Mouse (Mus musculus): ENCODE data around the gene F12.
"Not testable (repeated sequence)": the region's sequence is repeated elsewhere in the genome, so short reads cannot be mapped to it uniquely, and the experiment has no call there.

Gene F12

GRCm38 (mm10) chr13:55451296-55451695 lies 24.7 kb upstream of the F12 start:
- in situ Hi-C loops (cut with MboI; ENCODE audit: unreplicated experiment in 2 of 2), result no loop called here

GRCm38 (mm10) chr13:55450511-55450980 lies 24.0 kb upstream of the F12 start:
- in situ Hi-C loops (cut with MboI; ENCODE audit: unreplicated experiment in 2 of 2), result no loop called here

DNA sequence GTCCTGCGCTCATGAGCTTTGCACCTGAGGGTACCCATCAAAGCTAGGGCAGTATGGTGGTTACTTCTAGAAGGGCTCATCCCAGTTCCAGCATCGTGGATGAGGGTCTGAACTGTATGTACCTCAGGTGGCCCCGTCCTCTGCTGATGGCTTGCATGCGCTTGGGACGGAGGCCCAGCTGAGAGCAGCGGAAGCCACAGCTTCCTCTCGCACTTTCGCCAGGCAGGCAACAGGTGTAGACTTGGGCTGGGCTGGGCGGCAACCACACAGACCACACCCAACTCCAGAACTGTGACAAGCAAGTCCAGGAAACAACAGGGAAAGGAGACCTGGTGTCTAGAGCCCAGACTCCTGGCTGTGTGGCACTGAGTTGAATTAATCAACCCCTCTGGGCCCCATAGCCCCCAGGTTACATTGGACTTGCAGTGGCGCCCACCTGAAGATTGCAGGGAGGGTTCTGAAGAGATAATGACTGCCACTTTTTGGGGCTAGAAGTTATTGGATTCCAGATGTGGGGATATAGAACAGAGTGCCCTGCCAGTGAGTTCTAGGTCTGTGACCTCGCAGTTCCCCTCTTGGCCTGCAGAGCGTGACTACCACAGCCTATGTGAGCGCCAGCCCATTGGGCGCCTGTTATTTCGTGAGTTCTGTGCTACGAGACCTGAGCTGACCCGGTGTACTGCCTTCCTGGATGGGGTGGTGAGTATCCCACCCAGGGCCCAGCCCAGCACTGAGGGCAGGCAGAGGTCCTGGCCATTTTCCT lies 23.3 kb upstream of the F12 start:
- in situ Hi-C loops (cut with MboI; ENCODE audit: unreplicated experiment in 2 of 2), result no loop called here

DNA sequence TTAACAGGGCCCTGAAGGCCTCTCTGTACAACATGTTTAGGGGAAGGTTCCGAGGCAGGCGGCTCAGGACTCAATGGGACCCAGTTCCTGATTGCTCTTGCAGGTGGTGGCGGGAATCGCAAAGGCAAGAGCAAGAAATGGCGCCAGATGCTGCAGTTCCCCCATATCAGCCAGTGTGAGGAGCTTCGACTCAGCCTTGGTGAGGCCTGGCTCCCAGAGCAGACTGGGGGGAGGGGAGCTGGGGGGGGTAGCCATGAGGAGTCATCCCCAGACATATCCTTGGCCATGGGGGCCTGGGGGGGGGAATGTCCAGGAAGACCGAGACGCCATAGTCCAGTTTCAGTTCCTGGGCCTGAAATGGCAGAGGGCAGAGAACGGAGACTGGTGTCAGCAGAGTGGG lies 22.6 kb upstream of the F12 start:
- in situ Hi-C loops (cut with MboI; ENCODE audit: unreplicated experiment in 2 of 2), result no loop called here

DNA sequence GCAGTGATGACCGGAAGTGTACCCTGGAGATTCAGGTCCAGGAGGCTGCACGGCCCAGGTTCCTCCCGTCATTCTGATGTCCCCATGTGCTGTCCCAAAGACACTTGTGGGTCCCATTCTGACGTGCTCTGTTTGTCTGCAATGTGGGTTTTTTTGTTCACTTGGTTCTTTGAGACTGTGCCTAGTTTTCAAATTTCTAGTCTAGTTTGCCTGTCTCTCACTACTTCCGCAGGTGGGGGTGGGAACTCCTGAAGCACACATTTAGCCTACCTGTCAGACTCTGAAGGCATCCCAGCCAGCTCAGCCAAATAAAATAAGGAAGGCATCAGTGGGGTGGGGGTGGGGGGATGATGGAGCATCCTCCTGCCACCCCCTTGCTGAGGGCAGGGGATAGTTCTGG lies 21.5 kb upstream of the F12 start:
- in situ Hi-C loops (cut with MboI; ENCODE audit: unreplicated experiment in 2 of 2), result no loop called here

GRCm38 (mm10) chr13:55447543-55447943 lies 20.9 kb upstream of the F12 start:
- in situ Hi-C loops (cut with MboI; ENCODE audit: unreplicated experiment in 2 of 2), result no loop called here

GRCm38 (mm10) chr13:55446483-55447105 lies 20.0 kb upstream of the F12 start:
- in situ Hi-C loops (cut with MboI; ENCODE audit: unreplicated experiment in 2 of 2), result no loop called here

DNA sequence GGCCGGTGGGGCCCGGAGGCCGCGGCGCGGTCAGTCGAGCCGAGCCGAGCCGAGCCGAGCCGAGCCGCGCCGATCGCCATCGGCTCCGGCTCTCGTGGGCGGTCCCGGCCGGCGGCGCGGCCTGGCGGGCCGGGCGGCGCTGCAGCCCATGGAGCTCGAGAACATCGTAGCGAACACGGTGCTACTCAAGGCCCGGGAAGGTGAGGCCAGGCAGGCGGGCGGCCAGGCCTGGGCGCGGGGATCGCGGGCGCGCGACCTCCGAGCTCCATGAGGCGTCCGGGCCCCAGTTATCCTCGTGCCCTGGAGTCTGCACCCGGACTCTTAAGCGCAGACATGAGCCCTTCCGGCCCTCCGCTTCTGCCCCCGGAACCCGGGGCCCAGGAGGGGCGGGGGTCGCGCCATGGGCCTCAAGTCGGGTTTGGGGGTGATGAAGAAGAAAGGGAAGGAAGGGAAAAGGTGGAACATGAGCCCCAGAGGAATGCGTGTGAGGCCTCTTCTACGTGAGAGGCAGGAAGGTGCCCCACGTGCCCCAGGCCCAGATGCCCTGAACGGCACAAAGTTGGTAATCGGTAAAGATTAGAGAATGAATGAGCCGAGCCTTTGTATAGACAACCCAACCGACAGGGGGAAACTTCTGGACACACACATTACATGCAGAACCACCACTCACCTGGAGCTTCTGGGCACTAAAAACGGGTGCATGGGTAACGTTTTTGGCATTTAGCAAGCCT lies 18.9 kb upstream of the F12 start:
- in situ Hi-C loops (cut with MboI; ENCODE audit: unreplicated experiment in 2 of 2), result no loop called here

DNA sequence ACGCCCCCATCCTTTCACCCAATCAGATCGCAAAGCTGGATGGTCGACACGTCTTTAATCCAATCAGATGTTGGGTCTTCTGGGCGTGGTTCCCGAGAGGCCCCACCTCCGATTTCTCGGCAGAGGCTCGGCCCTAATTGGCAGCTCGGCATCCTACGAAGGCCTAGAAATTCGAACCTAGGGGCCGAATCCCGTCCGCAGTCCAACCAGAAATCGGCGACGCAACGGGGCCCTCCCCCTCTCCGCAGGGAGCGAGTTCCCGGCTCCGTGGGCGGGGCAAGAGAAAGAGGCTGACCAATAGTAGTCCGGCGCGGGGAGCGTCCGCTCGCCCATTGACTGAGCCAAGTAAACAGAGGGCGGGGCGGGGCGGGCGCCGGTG lies 18.3 kb upstream of the F12 start, which contains the start of gene Grk6:
Gene Grk6, plus strand, starts transcription at position 136 of the 379 bp plus-strand sequence.
- in situ Hi-C loops (cut with MboI; ENCODE audit: unreplicated experiment in 2 of 2), result no loop called here

- in situ Hi-C loops (cut with MboI; ENCODE audit: unreplicated experiment in 2 of 2), result no loop called here
Measured at GRCm38 (mm10) chr13:55444286-55444936, 17.8 kb upstream of the F12 start.

GRCm38 (mm10) chr13:55443799-55444285 lies 17.2 kb upstream of the F12 start:
- in situ Hi-C loops (cut with MboI; ENCODE audit: unreplicated experiment in 2 of 2), result no loop called here

DNA sequence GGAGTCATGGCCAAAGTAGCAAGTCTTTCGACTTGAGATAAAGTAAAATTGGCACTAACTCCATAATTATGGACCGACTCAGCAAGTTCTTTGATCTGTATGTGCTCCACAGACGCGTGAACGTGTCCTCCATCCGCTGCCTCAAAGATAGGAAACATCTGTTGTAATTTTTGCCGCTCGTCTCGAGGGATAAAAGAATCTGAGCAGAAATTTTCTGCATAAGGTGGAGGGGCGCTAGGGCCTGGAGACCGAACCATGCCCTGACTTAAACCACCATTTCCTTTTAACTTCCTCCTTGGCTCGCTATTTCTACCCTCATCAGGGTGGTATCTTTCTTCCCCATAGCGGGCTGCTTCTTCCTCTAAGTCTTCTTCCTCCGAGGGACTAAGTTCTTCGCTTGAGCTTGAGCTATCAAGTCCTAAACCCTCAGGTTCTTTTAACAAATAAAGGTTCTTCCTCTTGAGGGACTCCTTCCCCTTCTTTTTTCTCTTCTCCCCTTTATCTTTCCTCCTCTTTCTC lies 10.6 kb upstream of the F12 start:
- in situ Hi-C loops (cut with MboI; ENCODE audit: unreplicated experiment in 2 of 2), result not testable (repeated sequence)

GRCm38 (mm10) chr13:55431889-55432685 lies 5.5 kb upstream of the F12 start:
- in situ Hi-C loops (cut with MboI; ENCODE audit: unreplicated experiment in 2 of 2), result no loop called here

DNA sequence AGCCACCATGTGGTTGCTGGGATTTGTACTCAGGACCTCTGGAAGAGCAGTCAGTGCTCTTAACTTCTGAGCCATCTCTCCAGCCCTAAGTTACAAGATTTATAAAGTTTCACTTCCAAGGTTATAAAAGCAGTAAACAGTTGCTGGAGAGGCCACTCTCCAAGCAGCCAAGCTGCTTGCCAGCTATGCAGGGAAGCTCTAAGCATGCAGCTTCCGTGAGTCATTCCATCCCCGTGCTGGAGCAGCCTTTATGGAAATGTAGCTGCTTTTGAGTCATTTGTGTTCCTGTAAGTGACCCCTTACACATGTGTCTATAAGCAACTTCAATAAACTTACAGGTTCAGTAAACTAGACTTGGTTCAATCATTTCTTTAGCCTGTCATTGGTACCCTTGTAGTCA lies 4.0 kb upstream of the F12 start:
- in situ Hi-C loops (cut with MboI; ENCODE audit: unreplicated experiment in 2 of 2), result no loop called here

DNA sequence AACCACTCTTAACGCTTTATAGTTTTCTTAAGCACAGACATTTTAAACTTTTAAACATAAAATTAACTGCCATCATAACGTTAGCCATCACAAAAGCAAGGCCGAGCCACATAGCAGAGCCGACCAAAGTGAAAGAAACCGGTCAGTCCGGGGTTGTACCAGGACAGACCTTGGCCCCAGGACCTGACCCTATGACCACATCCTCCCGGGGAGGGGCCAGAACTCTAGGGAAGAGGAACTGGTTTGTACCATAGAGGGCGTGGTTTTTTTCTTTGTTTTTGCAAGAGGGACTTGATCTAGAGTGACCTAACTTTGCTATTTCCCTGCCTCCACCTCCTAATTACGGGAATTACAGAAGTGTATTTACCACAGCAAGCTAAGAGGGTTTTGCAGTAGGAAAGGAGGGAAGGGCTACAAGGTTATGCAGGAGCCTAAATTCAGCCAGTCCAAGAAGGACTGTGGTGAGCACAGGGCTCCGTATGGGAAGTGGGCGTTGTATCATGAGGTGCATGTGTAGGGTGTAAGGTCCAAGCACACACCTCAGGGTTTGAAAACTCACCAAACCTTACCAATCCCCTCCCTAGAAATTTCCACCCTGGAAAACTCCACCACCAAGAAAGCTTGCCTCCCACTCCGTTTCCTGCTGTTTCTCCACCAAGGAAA lies 2.8 kb upstream of the F12 start:
- in situ Hi-C loops (cut with MboI; ENCODE audit: unreplicated experiment in 2 of 2), result loop anchor here in 1 of 2 experiments (5.0 kb wide), 1 partner anchor 38 kb away; no protein-coding TSS in a partner anchor

DNA sequence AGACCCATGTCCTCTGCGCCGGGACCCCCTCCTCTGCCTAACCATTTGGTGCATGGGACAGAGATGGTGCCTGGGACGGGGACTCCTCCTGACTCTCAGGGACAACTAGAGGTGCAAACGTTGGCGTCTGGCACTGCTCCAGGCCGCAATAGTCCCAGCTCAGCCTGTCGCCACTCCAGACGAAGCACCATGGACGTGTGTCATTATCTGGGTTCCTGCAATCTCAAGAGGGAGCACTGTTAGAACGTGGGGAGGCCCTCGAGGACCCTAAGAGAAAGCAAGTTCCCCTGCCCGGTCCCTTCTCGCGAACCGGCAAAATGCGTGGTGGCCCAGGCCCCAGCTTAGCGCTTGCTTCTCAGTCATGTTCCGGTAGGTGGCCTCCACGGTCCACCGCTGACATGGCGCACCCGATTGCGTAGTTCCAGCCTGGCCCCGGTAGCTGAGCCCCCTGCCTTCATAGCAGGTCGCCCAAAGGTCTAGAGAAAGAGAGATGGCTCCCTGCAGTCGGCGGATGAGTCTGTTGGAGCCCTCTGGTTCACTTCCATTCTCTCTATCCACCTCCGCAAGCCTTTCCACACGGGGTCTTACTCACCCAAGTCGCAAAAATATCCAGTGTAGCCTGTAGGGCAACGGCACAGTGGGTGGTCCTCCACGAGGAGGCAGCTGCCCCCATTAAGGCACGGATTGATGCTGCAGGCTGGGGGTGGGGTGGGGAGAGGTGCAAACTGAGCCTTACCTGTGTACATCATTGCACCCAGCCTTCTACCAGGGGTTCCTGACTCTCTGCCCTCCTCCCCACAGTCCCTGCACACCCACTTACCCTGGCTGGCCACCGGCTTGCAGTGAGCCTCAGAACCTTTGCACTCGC lies 5.4 kb downstream of the F12 start:
- in situ Hi-C loops (cut with MboI; ENCODE audit: unreplicated experiment in 2 of 2), result loop anchor here in 1 of 2 experiments (5.0 to 25.0 kb wide), 2 partner anchors 46 to 216 kb away; partner anchors contain the start of gene Ddx46

DNA sequence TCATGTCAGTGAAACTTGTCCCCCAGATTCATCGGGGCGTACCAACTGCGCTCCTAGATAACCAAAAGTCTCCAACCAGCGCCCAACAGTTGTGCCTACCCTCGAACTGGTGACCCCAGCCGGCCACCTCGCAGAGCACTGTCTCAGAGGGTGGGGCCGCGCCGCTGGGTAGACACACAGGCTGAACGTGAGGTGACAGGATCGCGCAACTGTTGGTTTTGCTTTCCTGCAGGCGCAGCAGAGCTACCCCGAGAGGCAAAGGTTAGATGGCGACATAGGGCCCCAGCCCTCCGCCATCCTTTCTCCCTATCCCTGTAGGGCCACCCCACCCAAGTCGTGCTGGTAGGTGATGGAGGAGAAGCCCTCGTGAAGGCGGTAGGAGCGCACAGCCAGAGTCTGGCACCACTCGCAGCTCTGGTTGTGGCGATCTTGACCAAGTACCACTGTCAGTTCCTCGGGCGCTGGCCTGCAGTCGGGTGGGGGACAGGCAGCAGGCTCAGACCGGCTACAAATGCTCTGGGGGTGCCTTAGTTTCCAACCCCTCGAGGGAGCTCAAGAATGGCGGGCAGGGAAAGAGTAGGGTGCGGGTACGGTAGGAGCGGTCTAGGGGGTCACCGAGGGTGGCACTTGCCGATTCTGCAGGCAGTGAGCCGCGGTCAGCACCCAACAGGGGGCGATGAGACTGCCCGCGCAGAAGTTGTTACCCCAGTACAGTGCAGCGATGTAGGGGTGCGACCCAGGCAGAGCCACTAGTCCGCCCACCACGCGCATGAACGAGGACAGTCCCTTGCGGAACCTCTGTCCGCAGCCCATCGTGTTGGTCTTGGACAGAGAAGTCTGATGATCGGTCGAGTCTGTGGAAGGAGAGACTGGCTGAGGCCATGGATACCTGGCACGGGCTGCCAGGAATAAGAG lies 6.3 kb downstream of the F12 start:
- in situ Hi-C loops (cut with MboI; ENCODE audit: unreplicated experiment in 2 of 2), result loop anchor here in 1 of 2 experiments (5.0 to 25.0 kb wide), 2 partner anchors 47 to 217 kb away; partner anchors contain the start of gene Ddx46

Measured in v-Abl transformed pro-B cells (cell line).